24 mouse cellular contexts compared by ENCODE assay signal in the genomic region with DNA sequence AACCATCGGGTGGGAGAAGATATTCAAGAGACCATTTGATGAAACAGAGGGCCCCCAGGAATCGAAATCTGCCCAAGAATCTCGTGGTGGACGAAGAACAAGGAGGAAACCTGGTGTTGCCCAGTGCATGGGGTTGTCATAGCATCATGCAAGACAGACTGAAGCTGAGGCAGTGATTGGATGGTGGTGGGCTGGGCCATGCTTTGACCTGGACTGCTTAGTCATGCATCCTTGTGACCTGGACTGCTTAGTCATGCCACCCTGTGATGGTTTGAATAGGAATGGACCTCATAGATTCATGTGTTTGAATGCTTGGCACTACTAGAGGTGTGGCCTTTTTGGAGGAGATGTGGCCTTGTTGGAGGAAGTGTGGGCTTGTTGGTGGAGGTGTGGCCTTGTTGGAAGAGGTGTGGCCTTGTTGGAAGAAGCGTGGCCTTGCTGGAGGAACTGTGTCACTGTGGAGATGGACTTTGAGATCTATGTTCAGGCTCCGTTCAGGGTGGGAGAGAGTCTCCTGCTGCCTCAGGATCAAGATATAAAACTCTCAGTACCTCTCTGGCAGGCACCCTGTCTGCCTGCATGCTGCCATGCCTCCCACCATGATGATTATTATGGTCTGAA. TPM values are rescaled to one million over a fixed set of nuclear protein-coding genes. Genes with fewer than 3 reads are reported as not detected.
DNase-seq lines count a peak whose midpoint lies in the region; ATAC-seq lines count a peak whose summit lies in the region.
"Had no signal": no experiment of that assay in that cellular context is flagged by ENCODE, and none has a peak within 500 bp of the region (broad histone marks: within the 10 kb centered on the region; RNA-seq: fewer than 3 reads in every experiment).

No protein-coding gene starts in this region.

- peak; percentile 35; the same call in 1 of the 2 replicates for ATAC-seq in stomach, embryonic 15.5 days (ENCODE audit: insufficient read depth, low FRiP score, low read depth)
- ATAC-seq: activated CD4-positive, CD25-positive, alpha-beta regulatory T cell, adult 4 months; forebrain, embryonic 16.5 days had no signal

- H3K36me3 ChIP-seq in stomach, embryonic 15.5 days, result no peaks in the 10 kb centered on the region
- H3K36me3 ChIP-seq: embryonic facial prominence, embryonic 13.5 days; forebrain, embryonic 12.5 days; heart, embryonic 13.5 days; hindbrain, embryonic 13.5 days had no signal

- H3K4me1 ChIP-seq in stomach, embryonic 15.5 days, result no peaks in the 10 kb centered on the region
- H3K4me1 ChIP-seq: heart, embryonic 13.5 days had no signal

- no peaks in the 10 kb centered on the region for H3K9me3 ChIP-seq in stomach, embryonic 15.5 days
- H3K9me3 ChIP-seq: embryonic facial prominence, embryonic 13.5 days; forebrain, embryonic 12.5 days; heart, embryonic 13.5 days; hindbrain, embryonic 13.5 days had no signal

- no peak overlapping the region for H3K4me2 ChIP-seq in stomach, embryonic 15.5 days
- H3K4me2 ChIP-seq: embryonic facial prominence, embryonic 13.5 days; forebrain, embryonic 12.5 days; heart, embryonic 13.5 days; hindbrain, embryonic 13.5 days had no signal

- H3K27me3 ChIP-seq in stomach, embryonic 15.5 days (replicated peaks), result no peaks in the 10 kb centered on the region
- H3K27me3 ChIP-seq: heart, embryonic 13.5 days had no signal

- 79% methylated on average over 6 of the region's 6 CpGs for WGBS in stomach, embryonic 15.5 days

- no peak overlapping the region for H3K4me3 ChIP-seq in stomach, embryonic 15.5 days (replicated peaks)
- H3K4me3 ChIP-seq: embryonic facial prominence, embryonic 13.5 days; forebrain, embryonic 12.5 days; gastrocnemius, adult 2 months; heart, embryonic 13.5 days; hindbrain, embryonic 13.5 days had no signal

- no peak overlapping the region for H3K27ac ChIP-seq in stomach, embryonic 15.5 days
- H3K27ac ChIP-seq: forebrain, embryonic 12.5 days; gastrocnemius, adult 2 months; heart, embryonic 13.5 days; hindbrain, embryonic 13.5 days; kidney, postnatal 0 days had no signal

- peak; percentile 1 for DNase-seq in kidney, adult 9 months
- DNase-seq in kidney, adult 11 months, result no peak
- DNase-seq in 416B (ENCODE audit: low read depth), result peak; percentile 46
- DNase-seq in ZHBTc4 (ENCODE audit: low read depth, low spot score), result peak; percentile 89
- DNase-seq in spleen, postnatal 36 days (ENCODE audit: low spot score in 2 of 2), result no peak
- no peak for DNase-seq in frontal cortex, postnatal 14 days (ENCODE audit: low spot score in 2 of 2)
- DNase-seq in cerebellum, adult 8-10 months, result no peak
- DNase-seq: adrenal gland, postnatal 36 days; cerebellum, adult 2 months; cerebellum, postnatal 25 days; gastrocnemius, adult 2 months; gastrocnemius, postnatal 36 days; heart, adult 11 months; kidney, adult 18-20 months had no signal

- no peak overlapping the region for H3K9ac ChIP-seq in stomach, embryonic 15.5 days
- H3K9ac ChIP-seq: embryonic facial prominence, embryonic 13.5 days; forebrain, embryonic 12.5 days; heart, embryonic 13.5 days; hindbrain, embryonic 13.5 days had no signal

RNA-seq across cellular contexts. Expression of a gene that starts 44.1 kb away (rescaled TPM):
- 0.06 TPM in 1 of 2 replicates, not detected in the other for polyA plus RNA-seq in stomach, embryonic 15.5 days (2015; fragmentation: Nextera tagmentation; extraction: Ambion mirVana)
- polyA plus RNA-seq: C2C12; forebrain, embryonic 16.5 days; heart, embryonic 13.5 days; heart, postnatal 0 days had no signal

Comparison
In these comparisons a context has a peak if more than half of its experiments do, and no peak if none do; other contexts are left out.
1. DNase-seq: peak in kidney, adult 9 months (single experiment), 416B (single experiment) and ZHBTc4 (single experiment); none in kidney, adult 11 months (single experiment), spleen, postnatal 36 days (0 of 2), frontal cortex, postnatal 14 days (0 of 2) and cerebellum, adult 8-10 months (single experiment).